Mouse (Mus musculus) liver, adult (tissue): Measurements from ENCODE around the gene Defb41.

Experiments used
- GATA4 ChIP-seq: IDR thresholded peaks from 2 replicates; pipeline ENCODE4 v1.6.1; 2014; ENCODE audit warnings: mild to moderate bottlenecking, low read length; ENCODE audit not compliant: insufficient replicate concordance

Defb41 gene

DNA sequence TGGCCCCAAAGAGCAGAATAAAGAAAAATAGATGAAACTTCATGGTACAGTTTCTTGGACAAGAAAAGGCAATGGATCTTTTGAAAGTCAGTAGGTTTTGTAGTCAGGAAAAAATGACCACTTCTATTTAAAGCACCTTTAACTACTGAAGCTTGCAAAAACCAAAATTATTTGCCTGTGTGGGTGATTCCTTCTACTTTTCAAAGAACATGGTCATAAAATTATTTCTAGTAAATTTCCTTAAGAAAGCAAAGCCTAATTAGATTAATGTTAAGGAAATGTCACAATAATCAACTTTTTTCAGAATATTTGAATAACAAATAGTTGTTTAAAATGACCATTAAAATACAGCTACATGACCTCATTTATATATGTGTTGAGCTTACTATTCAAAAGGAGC lies at the start of gene Defb41:
TSS of gene Defb41 (minus strand) at position 101 of the 400 bp plus-strand sequence.
- TF ChIP-seq GATA4: no peak

DNA sequence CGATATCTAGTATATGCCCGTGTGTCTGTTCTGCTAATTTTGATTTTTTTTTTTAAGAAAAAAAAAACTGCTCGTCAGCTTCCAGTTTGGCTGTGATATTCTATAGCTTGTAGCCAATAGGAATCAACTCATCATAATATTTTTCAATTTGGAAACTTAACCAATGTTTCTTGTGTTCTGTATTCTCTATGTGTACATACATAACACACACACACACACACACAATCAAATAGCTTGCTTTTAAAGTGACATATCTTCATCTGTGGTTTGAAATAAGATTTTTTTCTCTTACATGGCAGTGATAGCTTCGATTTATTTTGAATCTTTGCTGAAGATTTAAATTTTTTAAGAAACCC lies 43.5 kb upstream of the Defb41 start:
- TF ChIP-seq GATA4: no peak

DNA sequence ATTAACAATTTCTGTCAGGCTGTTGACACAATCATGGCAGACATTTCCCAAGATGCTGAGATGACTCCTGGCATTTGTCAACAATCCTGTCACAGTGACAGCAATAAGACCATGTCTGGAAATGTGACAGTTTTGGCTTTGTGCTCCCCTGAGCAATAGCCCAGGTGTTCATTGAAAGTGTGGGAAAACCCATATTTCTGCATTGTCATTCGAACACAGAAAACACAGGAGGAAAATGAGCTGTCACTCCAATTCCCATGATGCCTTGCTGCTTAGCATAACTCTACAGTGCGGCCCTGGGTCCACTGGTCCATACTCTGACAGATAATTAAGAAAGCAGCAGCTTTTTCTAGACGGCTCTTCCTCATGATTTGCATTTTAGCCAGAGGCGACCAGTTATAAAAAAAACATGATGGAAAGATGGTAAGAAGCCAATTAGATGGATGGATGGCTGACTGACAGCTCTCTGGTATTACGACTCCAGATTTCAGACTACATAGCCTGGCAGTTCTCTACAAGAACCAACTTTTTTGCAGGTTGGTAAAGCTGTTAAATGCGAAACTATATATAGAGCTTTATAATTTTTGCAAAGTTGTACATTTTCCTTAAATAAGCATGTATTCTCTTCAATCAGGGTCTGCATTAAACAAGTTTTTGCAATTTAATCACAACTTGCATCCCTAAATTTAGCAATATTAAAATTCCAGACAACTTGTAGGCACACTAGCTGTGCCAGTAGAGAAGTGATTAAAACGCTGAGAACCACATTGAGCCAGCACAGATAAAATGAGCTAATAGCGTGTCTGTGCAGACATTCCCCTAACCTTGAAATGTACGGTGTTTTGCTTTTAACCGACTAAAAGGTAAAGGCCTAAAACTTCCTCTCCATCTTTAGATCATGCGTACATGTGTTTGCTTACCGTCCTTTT lies 42.9 kb upstream of the Defb41 start:
- no peak for TF ChIP-seq GATA4

DNA sequence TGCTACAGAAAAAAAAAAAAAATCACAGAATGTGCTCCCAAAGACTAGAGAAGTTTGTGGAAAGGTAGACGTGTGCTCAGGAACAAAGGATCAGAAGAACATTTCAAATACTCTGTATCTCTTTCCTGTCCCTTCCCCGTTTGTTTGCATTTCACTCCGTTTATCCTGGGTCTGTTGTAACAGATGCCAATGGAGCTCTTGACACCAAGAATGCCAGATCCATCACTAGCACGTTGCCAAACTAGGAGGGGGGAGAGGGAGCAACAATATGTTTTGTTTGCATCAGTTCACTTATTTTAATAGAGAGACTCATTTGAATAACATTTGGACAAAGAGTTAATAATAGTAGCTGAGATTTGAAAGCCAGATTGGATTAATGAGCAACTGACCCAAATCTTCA lies 27.6 kb upstream of the Defb41 start:
- TF ChIP-seq GATA4: no peak

DNA sequence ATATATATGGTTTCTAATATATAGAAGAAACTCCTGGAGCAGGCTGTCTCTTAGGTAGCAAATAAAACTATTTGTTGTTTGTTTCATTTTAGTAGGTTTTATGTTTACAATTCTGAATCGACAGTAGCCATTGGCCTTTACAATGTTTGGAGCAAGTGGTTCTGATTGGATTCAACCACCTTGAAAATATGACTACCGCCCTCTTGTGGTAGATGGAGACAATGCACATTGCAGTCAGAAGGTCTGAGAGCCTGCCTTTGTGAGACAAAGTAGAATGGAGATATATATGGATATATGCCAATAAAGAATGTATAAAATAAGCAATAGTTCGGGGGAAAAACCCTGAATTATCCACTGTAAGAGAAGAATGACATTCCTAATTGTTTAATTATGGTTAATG lies 23.9 kb upstream of the Defb41 start:
- TF ChIP-seq GATA4: no peak

DNA sequence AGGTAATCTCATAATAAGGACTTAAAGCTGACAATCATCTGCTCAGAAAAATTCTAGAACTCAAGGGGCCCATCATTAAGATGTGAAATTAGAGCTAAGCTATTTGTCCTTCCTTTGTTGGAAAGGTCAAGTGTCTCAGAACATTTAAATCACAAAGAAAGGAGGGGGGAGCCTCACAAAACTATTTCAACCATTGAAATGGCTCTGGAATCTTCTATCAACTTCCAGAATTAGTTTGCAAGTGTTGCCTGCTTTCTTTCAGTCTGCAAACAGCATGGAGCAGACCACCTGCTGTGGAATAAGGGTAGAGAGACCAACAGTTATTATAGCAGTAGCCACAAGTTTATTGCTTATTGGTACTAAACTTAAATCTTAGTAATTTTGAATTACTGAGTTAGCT lies 22.4 kb upstream of the Defb41 start:
- TF ChIP-seq GATA4: no peak

DNA sequence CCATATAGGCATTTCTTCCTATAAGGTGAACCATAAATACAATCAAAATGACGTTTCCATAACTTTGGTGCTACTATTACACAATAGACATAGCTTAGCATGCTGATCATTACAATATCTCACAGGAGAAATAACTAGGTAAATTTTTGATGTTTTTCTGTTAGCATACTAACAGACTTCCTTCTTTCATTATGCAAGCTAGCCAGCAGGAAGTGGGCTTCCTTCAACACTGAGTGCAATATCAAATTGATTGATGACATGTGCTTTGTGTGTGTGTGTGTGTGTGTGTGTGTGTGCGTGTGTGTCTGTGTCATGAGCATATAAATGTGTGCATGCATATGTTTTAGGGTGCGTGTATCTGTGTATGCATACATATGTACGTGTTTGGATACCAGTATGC lies 6.2 kb upstream of the Defb41 start:
- TF ChIP-seq GATA4: no peak

DNA sequence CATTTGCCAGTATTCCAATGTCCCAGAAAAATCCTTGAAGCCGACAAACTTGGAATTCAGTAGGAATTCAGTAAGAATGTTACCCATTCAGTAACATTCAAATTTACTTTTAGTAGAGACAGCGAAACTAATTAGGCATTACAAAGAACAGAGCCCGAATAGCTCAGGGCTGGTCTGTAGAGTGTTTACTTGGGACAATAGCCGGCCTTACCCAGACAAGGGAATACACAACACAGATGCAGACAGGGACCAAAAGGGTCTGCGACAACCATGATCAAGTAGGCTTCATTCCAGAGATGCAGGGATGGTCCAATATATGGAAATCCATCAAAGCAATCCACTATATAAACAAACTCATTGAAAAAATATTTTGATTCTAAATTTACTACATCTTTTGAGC lies 3.9 kb upstream of the Defb41 start:
- no peak for TF ChIP-seq GATA4

DNA sequence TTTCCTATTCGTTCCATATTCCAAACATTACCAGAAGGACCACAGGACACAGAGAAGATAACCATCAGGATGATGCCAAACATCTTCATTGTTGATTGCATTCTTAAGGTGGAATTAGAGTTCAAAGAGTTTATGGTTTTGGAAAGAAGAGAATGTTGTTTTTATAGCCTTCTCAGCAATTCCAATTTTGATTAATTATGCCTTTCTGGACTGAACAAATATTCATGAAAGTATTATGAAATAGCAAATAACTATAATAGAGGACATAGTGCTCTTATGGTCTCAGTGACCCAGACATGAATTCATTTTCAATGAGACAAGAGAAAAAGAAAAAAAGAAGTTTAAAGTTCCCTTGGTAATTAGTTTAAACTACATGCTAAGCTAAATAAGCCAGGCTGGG lies 27.6 kb downstream of the Defb41 start, which contains the start of gene Defb18:
TSS of gene Defb18 (minus strand) at position 101 of the 400 bp plus-strand sequence.
- TF ChIP-seq GATA4: no peak

DNA sequence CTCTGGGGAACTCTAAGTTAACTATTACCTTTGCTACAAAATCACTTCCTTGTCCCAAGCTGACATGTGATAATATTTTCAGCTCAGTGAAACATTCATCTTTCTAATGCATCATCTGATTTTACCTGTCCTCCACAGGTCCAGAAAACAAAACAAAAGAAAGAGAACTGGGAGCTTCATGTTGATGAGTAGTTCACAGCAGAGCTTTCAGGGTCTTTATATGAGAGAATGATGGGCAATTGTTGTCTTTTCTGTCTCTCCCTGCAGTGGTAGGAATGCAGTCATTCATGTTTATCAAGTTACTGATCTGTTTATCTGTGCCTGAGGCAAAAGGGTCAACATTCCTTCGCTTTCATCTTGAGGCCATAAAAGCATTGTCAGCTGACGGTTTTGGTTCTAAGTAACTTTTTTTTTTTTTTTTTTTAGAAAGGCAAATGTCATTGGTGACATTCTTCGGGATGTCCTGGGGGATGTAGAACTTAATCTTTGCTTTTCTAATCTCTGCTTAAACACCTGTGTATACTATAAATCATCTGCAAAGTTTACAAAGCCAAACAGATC lies 41.5 kb downstream of the Defb41 start:
- no peak for TF ChIP-seq GATA4
